Mouse (Mus musculus): ENCODE data around the gene Rfxap.

GRCm38 (mm10) chr3:54759211-54759610, 48.4 kb downstream of the Rfxap start:
- TF ChIP-seq GATA1 (IDR thresholded peaks at IDR 0.05; ENCODE audit: borderline replicate concordance, low read length), result no peak
- no peak for TF ChIP-seq FLI1 (IDR thresholded peaks at IDR 0.05; ENCODE audit: low read length)
